Mouse (Mus musculus): ENCODE data around the gene Kalrn.

Gene Kalrn

GRCm38 (mm10) chr16:34504250-34504649 is 69.1 kb downstream of the Kalrn start:
- DNase-seq (ENCODE audit: low spot score in 2 of 2), result no peak

- DNase-seq (ENCODE audit: low spot score in 2 of 2), result no peak
Observed at GRCm38 (mm10) chr16:34502110-34502509, 71.2 kb downstream of the Kalrn start.

GRCm38 (mm10) chr16:34494741-34495140 is 78.6 kb downstream of the Kalrn start:
- no peak for DNase-seq (ENCODE audit: low spot score in 2 of 2)

- DNase-seq (ENCODE audit: low spot score in 2 of 2), result no peak
Observed at GRCm38 (mm10) chr16:34493914-34494313, 79.4 kb downstream of the Kalrn start.

GRCm38 (mm10) chr16:34491225-34491624 is 82.1 kb downstream of the Kalrn start:
- no peak for DNase-seq (ENCODE audit: low spot score in 2 of 2)

- no peak for DNase-seq (ENCODE audit: low spot score in 2 of 2)
Observed at GRCm38 (mm10) chr16:34490506-34490905, 82.8 kb downstream of the Kalrn start.

- no peak for DNase-seq (ENCODE audit: low spot score in 2 of 2)
Observed at GRCm38 (mm10) chr16:34489805-34490325, 83.5 kb downstream of the Kalrn start.

- DNase-seq (ENCODE audit: low spot score in 2 of 2), result no peak
Observed at GRCm38 (mm10) chr16:34487823-34488222, 85.5 kb downstream of the Kalrn start.

GRCm38 (mm10) chr16:34487268-34487667 is 86.1 kb downstream of the Kalrn start:
- DNase-seq (ENCODE audit: low spot score in 2 of 2), result no peak

- DNase-seq (ENCODE audit: low spot score in 2 of 2), result no peak
Observed at GRCm38 (mm10) chr16:34485483-34485882, 87.8 kb downstream of the Kalrn start.

GRCm38 (mm10) chr16:34484921-34485320 is 88.4 kb downstream of the Kalrn start:
- no peak for DNase-seq (ENCODE audit: low spot score in 2 of 2)

GRCm38 (mm10) chr16:34484213-34484612 is 89.1 kb downstream of the Kalrn start:
- no peak for DNase-seq (ENCODE audit: low spot score in 2 of 2)

- no peak for DNase-seq (ENCODE audit: low spot score in 2 of 2)
Observed at GRCm38 (mm10) chr16:34483716-34484115, 89.6 kb downstream of the Kalrn start.

GRCm38 (mm10) chr16:34474741-34475140 is 98.6 kb downstream of the Kalrn start:
- no peak for DNase-seq (ENCODE audit: low spot score in 2 of 2)

- DNase-seq (ENCODE audit: low spot score in 2 of 2), result no peak
Observed at GRCm38 (mm10) chr16:34473891-34474290, 99.4 kb downstream of the Kalrn start.

- no peak for DNase-seq (ENCODE audit: low spot score in 2 of 2)
Observed at GRCm38 (mm10) chr16:34471441-34471840, 101.9 kb downstream of the Kalrn start.

GRCm38 (mm10) chr16:34470343-34470742 is 103.0 kb downstream of the Kalrn start:
- DNase-seq (ENCODE audit: low spot score in 2 of 2), result no peak

GRCm38 (mm10) chr16:34469277-34469868 is 104.0 kb downstream of the Kalrn start:
- DNase-seq (ENCODE audit: low spot score in 2 of 2), result no peak

- DNase-seq (ENCODE audit: low spot score in 2 of 2), result no peak
Observed at GRCm38 (mm10) chr16:34466649-34467048, 106.7 kb downstream of the Kalrn start.

- no peak for DNase-seq (ENCODE audit: low spot score in 2 of 2)
Observed at GRCm38 (mm10) chr16:34456314-34456713, 117.0 kb downstream of the Kalrn start.

GRCm38 (mm10) chr16:34445666-34446065 is 127.7 kb downstream of the Kalrn start:
- no peak for DNase-seq (ENCODE audit: low spot score in 2 of 2)

GRCm38 (mm10) chr16:34441704-34442103 is 131.6 kb downstream of the Kalrn start:
- no peak for DNase-seq (ENCODE audit: low spot score in 2 of 2)

- DNase-seq (ENCODE audit: low spot score in 2 of 2), result no peak
Observed at GRCm38 (mm10) chr16:34440994-34441414, 132.3 kb downstream of the Kalrn start.
